Mouse (Mus musculus) layer of hippocampus, adult 11-12 months (tissue): Measurements from ENCODE around the gene Pax6.

Experiments
- DNase-seq: peaks from one replicate; pipeline ENCODE4 v3.0.0; 2022; ENCODE audit warnings: low spot score

Pax6 gene

GRCm38 (mm10) chr2:105668271-105669270 lies at the start of gene Pax6:
Pax6 (plus strand) TSS chr2:105668900.
- no peak for DNase-seq

GRCm38 (mm10) chr2:105648933-105649332 lies 19.8 kb upstream of the Pax6 start:
- no peak for DNase-seq

GRCm38 (mm10) chr2:105656456-105656855 lies 12.2 kb upstream of the Pax6 start:
- DNase-seq: no peak

DNA sequence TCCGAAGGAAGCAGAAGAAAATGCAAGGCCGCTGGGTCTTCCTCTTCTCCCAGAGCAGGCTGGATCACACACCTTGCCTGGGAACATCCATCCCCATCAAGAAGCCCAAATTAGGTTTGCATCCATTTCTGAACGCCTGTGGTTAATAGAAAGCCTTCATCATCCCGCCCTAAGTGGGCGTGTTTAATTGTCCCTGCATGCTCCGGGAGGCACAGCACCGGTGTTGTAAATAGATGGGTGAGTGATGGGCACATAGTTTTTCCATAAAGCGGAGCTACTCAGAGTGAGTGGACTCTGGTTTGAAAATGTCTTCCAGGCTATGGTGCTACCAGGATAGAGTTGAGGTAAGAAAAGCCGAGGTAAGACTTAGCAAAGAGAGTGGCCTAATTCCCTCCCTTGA lies 9.3 kb upstream of the Pax6 start:
- DNase-seq: no peak

DNA sequence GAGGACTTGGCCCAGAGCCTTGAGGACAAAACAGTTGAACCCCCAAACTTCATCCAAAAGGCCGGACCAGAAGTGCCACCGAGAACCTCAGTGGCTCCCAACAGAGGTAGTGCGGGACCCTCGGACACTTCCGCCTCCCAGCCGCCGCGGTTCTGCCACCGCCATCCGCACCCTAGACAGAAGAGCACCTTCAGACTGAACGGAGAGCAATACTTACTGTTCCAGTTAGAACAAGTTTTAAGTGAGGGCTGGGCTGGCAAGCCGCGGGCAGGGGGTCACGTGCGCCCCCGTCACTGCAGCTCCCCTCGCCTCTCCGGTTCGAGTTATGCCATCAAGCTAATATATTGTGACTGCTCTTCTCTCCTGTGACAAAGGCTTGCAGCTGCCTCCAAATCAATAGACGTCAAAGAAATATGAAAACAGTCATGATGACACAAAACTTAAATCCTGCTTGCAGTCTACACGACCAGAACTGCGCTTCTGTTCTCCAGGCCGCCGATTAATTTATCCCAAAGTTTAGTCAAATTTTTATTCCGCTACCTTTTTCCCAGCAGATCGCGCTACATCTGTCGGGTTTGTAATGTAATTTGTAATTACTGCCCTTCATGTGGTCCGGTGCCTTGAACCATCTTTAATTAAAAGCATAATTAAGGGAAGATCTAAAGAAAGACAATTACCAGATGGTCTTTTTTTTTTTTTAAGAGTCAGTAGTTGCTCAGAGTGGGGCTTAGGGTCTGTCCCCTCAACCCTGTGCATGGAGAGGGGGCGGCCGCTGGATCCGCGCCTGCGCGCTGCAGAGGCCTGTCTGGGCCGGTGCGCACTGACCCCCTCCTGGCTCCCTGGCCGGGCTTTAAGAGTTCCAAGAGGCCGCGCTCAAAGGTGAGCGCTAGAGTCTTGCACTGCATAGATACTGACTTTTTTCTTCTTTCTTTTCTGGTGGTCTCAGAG lies 8.5 kb upstream of the Pax6 start:
- DNase-seq: no peak

DNA sequence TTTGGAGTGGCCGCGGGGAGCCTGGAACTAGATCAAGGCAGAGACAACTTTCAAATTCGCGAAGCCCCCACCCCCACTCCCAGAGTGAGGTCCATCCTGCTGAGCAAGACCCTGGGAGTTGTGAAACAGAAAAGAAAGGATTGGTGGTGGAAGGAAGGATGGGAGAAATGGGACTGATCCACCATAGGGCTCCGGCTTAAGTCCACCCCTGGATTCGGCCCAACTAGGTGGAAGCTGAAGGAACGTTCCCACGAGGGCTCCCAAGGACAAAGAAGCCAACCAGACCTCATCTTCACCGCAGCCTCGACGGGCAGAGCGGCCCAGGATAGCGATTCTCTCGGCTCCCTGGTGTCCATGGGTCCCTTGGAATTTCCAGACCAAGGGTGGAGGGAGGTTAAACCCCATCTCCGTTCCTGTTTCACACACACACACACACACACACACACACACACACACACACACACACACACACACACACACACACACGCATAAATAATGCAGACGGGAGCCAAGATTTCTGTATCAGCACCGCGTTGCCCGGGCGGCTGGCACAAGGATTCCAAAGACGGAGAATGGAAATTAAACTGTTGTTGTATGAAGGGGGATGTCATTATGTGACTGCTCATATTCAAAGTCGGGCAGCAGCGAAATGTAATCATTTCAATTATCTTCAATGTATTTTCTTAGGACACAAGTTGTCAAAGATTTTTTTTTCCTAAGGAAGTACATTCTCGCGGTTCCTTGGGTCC lies 7.7 kb upstream of the Pax6 start:
- no peak for DNase-seq

DNA sequence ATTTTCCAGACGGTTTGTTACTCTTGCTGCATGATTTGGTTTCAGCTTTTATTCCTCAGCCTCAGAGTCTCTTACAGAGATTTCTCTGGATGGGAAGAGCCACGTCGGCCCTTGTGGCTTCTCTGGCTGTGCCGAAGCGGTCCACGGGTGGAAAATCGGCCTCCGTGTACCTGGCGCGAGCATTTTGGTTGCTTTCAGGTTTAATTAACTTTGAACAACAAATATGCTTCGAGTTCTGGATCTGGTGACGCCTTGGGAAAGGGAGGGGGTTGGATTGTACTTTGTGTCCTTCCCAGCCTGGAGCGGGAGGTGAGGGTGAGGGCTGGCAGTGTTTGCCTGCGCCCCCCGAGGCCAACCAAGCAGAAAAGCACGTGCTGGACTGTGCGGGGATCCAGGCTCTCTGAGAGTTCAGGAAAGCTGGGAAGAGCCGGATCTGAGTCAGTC lies 7.1 kb upstream of the Pax6 start:
- DNase-seq: no peak

GRCm38 (mm10) chr2:105662121-105662520 lies 6.6 kb upstream of the Pax6 start:
- no peak for DNase-seq

DNA sequence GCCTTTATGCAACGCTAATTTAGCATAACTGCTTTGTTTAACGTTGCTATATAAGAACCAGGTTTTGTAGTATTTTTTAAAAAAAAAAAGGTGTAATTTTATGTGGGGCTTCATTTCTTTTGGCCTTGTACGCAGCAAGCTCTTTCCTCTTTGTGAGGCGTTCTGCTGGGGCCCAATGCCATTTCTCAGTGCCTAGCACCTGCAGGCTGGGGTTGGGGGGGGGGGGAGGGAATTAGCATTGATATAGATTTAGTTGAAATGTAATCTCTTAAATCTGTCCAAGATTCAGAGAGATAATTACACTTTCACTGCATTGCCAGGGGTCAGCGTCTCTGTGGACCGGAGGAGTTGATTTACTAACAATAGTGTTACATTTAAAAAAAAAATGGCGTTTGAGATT lies 6.1 kb upstream of the Pax6 start:
- DNase-seq: no peak

GRCm38 (mm10) chr2:105663101-105663511 lies 5.6 kb upstream of the Pax6 start:
- DNase-seq: no peak

GRCm38 (mm10) chr2:105664996-105665395 lies 3.7 kb upstream of the Pax6 start:
- no peak for DNase-seq

GRCm38 (mm10) chr2:105665491-105666250 lies 3.0 kb upstream of the Pax6 start:
- DNase-seq: no peak

DNA sequence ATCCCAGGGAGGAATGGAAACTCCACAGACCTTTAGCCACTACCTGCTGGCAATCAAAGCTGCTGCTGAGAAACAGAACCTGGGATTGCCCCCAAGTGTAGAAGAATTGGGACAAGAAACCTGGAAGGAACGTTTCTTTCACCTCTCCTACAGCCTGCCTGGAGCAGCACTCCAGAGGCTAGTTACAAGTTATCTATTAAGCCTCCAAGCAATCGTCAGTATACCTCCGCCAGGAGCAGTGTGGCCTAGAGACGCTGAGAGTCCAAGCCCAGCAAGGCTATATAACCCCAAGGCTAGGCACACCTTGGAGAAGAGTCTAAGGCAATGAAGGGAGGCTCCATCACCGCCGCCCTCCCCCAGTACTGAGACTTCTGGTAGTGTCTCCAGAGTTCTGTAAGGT lies 2.4 kb upstream of the Pax6 start:
- no peak for DNase-seq

GRCm38 (mm10) chr2:105666763-105667625 lies 1.7 kb upstream of the Pax6 start:
- DNase-seq: no peak

DNA sequence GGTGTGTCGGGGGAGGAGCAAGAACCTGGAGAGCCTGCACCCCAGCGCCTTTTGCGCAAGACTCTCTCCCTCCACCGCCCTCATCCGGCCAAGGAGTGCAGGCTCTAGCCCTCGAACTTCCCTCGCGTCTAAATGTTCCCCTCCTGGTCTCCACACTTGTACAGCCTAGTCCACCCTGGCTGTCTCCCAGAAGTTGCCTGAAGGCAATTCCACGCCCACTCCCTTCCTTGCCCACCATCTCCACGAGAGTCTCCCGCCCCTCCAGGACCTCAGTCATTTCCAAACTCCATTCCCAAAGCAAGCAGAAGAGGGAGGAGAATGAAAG lies 1.1 kb upstream of the Pax6 start:
- DNase-seq: no peak

- no peak for DNase-seq
These were observed 716 bp downstream of the Pax6 start for GRCm38 (mm10) chr2:105669371-105669861.

GRCm38 (mm10) chr2:105669881-105670730 lies 1.4 kb downstream of the Pax6 start:
- no peak for DNase-seq

- DNase-seq: no peak
These were observed 2.0 kb downstream of the Pax6 start for GRCm38 (mm10) chr2:105670731-105671095.

- no peak for DNase-seq
These were observed 2.6 kb downstream of the Pax6 start for GRCm38 (mm10) chr2:105671116-105671797.
